Mouse (Mus musculus): ENCODE results near the gene Gck.
"Not testable (repeated sequence)": the region's sequence is repeated elsewhere in the genome, so short reads cannot be mapped to it uniquely, and the experiment has no call there.

GRCm38 (mm10) chr11:5888563-5888962 lies 61.3 kb downstream of the Gck start:
- TF ChIP-seq CTCF (IDR thresholded peaks at IDR 0.05; ENCODE audit: borderline replicate concordance, extremely low read depth, insufficient read depth, insufficient read length); POLR2A (IDR thresholded peaks at IDR 0.05; ENCODE audit: borderline replicate concordance, extremely low read depth, insufficient read depth, insufficient read length, poor library complexity, severe bottlenecking): not testable (repeated sequence)

Measured in brain, embryonic 14.5 days (tissue).